Mouse (Mus musculus) mammary gland, adult 2 months (tissue): ENCODE measurements around the gene Car12. TPM values are rescaled to one million over a fixed set of nuclear protein-coding genes. Genes with fewer than 3 reads are reported as not detected.

ENCODE experiments used
- polyA plus RNA-seq: library from polyadenylated mRNA; depleted of rRNA; stranded (reverse); fragments of >200 nt; gene quantifications from 2 replicates; pipeline ENCODE4 v1.2.3, GENCODE M21; 2012; ENCODE audit warnings: low replicate concordance; rRNA removed

Car12 gene
- polyA plus RNA-seq, result 2.0 and 3.5 TPM in 2 replicates

GRCm38 (mm10) chr9:66713135-66714021 is at the start of gene Car12:
Gene Car12, plus strand, starts transcription at chr9:66713686.

GRCm38 (mm10) chr9:66795464-66796324 is 82.2 kb downstream of the Car12 start, which contains the start of gene Aph1b:
Gene Aph1b, minus strand, starts transcription at chr9:66795490.

GRCm38 (mm10) chr9:66796739-66797138 is 83.3 kb downstream of the Car12 start, which contains the start of gene Gm10647:
Gene Gm10647, plus strand, starts transcription at chr9:66797039.

Other genes starting within 250 kb of the Car12 start
- gene Fbxl22, start 199.1 kb upstream of the Car12 start, polyA plus RNA-seq, result 2.7 and 4.1 TPM in 2 replicates
- 18.6 and 20.4 TPM in 2 replicates for gene Usp3, start 120.5 kb upstream of the Car12 start, polyA plus RNA-seq
- gene Aph1b, start 81.8 kb downstream of the Car12 start, polyA plus RNA-seq, result 2.5 and 4.2 TPM in 2 replicates
- gene Gm10647, start 83.4 kb downstream of the Car12 start, polyA plus RNA-seq, result 0.09 and 0.10 TPM in 2 replicates
- 0.85 and 5.4 TPM in 2 replicates for gene Aph1c, start 121.0 kb downstream of the Car12 start, polyA plus RNA-seq
- gene Rab8b, start 206.0 kb downstream of the Car12 start, polyA plus RNA-seq, result 11.9 and 25.9 TPM in 2 replicates
- 23.2 and 52.0 TPM in 2 replicates for gene Rps27l, start 232.4 kb downstream of the Car12 start, polyA plus RNA-seq